Mouse (Mus musculus): Measurements from ENCODE around the gene Smarca2.
A peak's percentile ranks its signal among the peaks of the same experiment; 100 is the strongest.

The Smarca2 gene

GRCm38 (mm10) chr19:26604755-26605300, at the start of gene Smarca2:
TSS of gene Smarca2 (plus strand) at chr19:26605050.
- peak; percentile 94 for DNase-seq (ENCODE audit: low spot score)

GRCm38 (mm10) chr19:26564850-26565249, 40.0 kb upstream of the Smarca2 start:
- no peak for DNase-seq (ENCODE audit: low spot score)

GRCm38 (mm10) chr19:26566109-26566508, 38.7 kb upstream of the Smarca2 start:
- peak; percentile 52 for DNase-seq (ENCODE audit: low spot score)

- no peak for DNase-seq (ENCODE audit: low spot score)
These were observed 36.6 kb upstream of the Smarca2 start for GRCm38 (mm10) chr19:26568236-26568635.

GRCm38 (mm10) chr19:26568941-26569340, 35.9 kb upstream of the Smarca2 start:
- no peak for DNase-seq (ENCODE audit: low spot score)

- no peak for DNase-seq (ENCODE audit: low spot score)
These were observed 35.4 kb upstream of the Smarca2 start for GRCm38 (mm10) chr19:26569461-26569860.

- no peak for DNase-seq (ENCODE audit: low spot score)
These were observed 25.2 kb upstream of the Smarca2 start for GRCm38 (mm10) chr19:26579645-26580044.

- no peak for DNase-seq (ENCODE audit: low spot score)
These were observed 24.8 kb upstream of the Smarca2 start for GRCm38 (mm10) chr19:26580061-26580460.

GRCm38 (mm10) chr19:26594661-26595060, 10.2 kb upstream of the Smarca2 start:
- no peak for DNase-seq (ENCODE audit: low spot score)

- DNase-seq (ENCODE audit: low spot score), result no peak
These were observed 3.4 kb upstream of the Smarca2 start for GRCm38 (mm10) chr19:26601459-26601858.

- no peak for DNase-seq (ENCODE audit: low spot score)
These were observed 1.5 kb upstream of the Smarca2 start for GRCm38 (mm10) chr19:26603296-26603860.

GRCm38 (mm10) chr19:26603906-26604754, 720 bp upstream of the Smarca2 start:
- DNase-seq (ENCODE audit: low spot score), result peak; percentile 46

- DNase-seq (ENCODE audit: low spot score), result peak; percentile 59
These were observed 829 bp downstream of the Smarca2 start for GRCm38 (mm10) chr19:26605438-26606320.

GRCm38 (mm10) chr19:26606321-26607155, 1.7 kb downstream of the Smarca2 start:
- peak; percentile 50 for DNase-seq (ENCODE audit: low spot score)

GRCm38 (mm10) chr19:26607156-26607536, 2.3 kb downstream of the Smarca2 start:
- DNase-seq (ENCODE audit: low spot score), result peak; percentile 66

GRCm38 (mm10) chr19:26607551-26608433, 2.9 kb downstream of the Smarca2 start:
- DNase-seq (ENCODE audit: low spot score), result peak; percentile 49

GRCm38 (mm10) chr19:26608434-26608812, 3.6 kb downstream of the Smarca2 start:
- DNase-seq (ENCODE audit: low spot score), result peak; percentile 56

- no peak for DNase-seq (ENCODE audit: low spot score)
These were observed 4.8 kb downstream of the Smarca2 start for GRCm38 (mm10) chr19:26609637-26610036.

- DNase-seq (ENCODE audit: low spot score), result no peak
These were observed 8.1 kb downstream of the Smarca2 start for GRCm38 (mm10) chr19:26612995-26613394.

GRCm38 (mm10) chr19:26613665-26614064, 8.8 kb downstream of the Smarca2 start:
- no peak for DNase-seq (ENCODE audit: low spot score)

Data from embryo, embryonic 10.5 days (tissue).